Mouse (Mus musculus) embryonic facial prominence, embryonic 10.5 days (tissue): ENCODE measurements around the gene Tsx. TPM values are rescaled to one million over a fixed set of nuclear protein-coding genes. Genes with fewer than 3 reads are reported as not detected.

ENCODE experiments used
- DNase-seq: peaks from one replicate; pipeline ENCODE4 v3.0.0-alpha.2; 2017; ENCODE audit warnings: low spot score
- H3K27ac ChIP-seq: fragments of 300-500 bp; sonication (generic); replicated peaks from 2 replicates; pipeline ENCODE4 v1.5.1; 2016; ENCODE audit warnings: mild to moderate bottlenecking
- H3K27me3 ChIP-seq: fragments of 300-500 bp; sonication (generic); replicated peaks from 2 replicates; pipeline ENCODE4 v1.6.1; 2016; ENCODE audit warnings: low read depth, mild to moderate bottlenecking; ENCODE audit not compliant: poor library complexity, severe bottlenecking
- H3K36me3 ChIP-seq: fragments of 300-500 bp; sonication (generic); replicated peaks from 2 replicates; pipeline ENCODE4 v1.6.1; 2016; ENCODE audit warnings: mild to moderate bottlenecking, moderate library complexity
- H3K4me1 ChIP-seq: fragments of 300-500 bp; sonication (generic); 2 replicates; pipeline ENCODE4 v1.6.1; 2016
- H3K4me3 ChIP-seq: fragments of 300-500 bp; sonication (generic); 2 replicates; pipeline ENCODE4 v1.5.1; 2016; ENCODE audit warnings: mild to moderate bottlenecking, moderate library complexity
- H3K9me3 ChIP-seq: fragments of 300-500 bp; sonication (generic); 2 replicates; pipeline ENCODE4 v1.6.1; 2016; ENCODE audit warnings: mild to moderate bottlenecking
- WGBS: fragments of 180-500 bp; shearing (Covaris S2); methylation state at CpG from one replicate; pipeline ENCODE4 v1.1.7; 2016; 5-methylcytosine and 5-hydroxymethylcytosine counted together
- polyA plus RNA-seq: library from polyadenylated mRNA; unstranded; fragments of >200 nt; fragmentation: Nextera tagmentation; extraction: Ambion mirVana; gene quantifications from 2 replicates; pipeline ENCODE4 v1.2.1, GENCODE M21; 2016

Gene Tsx
- polyA plus RNA-seq = 0.44 TPM in 1 of 2 replicates, not detected in the other

GRCm38 (mm10) chrX:103414167-103414566, at the start of gene Tsx:
Tsx (plus strand) TSS chrX:103414467.
- Histone ChIP-seq H3K27me3 (peaks cover 91% of the 10 kb centered on the region), H3K27ac (no peak within 1 kb of the TSS), H3K9me3 (no peaks in the 10 kb centered on the region), H3K4me1 (no peaks in the 10 kb centered on the region), H3K4me3 (no peak within 1 kb of the TSS), H3K36me3 (no peaks in the 10 kb centered on the region)
- 81% methylated on average over 5 of the region's 5 CpGs for WGBS
- DNase-seq = no peak

GRCm38 (mm10) chrX:103366201-103366600, 48.1 kb upstream of the Tsx start:
- no peak for DNase-seq
- H3K27ac ChIP-seq = no peak overlapping the region
- no peaks in the 10 kb centered on the region for H3K36me3 ChIP-seq
- no peaks in the 10 kb centered on the region for H3K9me3 ChIP-seq
- H3K4me3 ChIP-seq = no peak overlapping the region
- peaks cover 83% of the 10 kb centered on the region for H3K27me3 ChIP-seq
- no peaks in the 10 kb centered on the region for H3K4me1 ChIP-seq
- WGBS = 68% methylated on average over 5 of the region's 5 CpGs

GRCm38 (mm10) chrX:103368650-103369049, 45.6 kb upstream of the Tsx start:
- no peaks in the 10 kb centered on the region for H3K9me3 ChIP-seq
- H3K4me3 ChIP-seq = no peak overlapping the region
- no peak for DNase-seq
- no peaks in the 10 kb centered on the region for H3K4me1 ChIP-seq
- 85% methylated on average over 3 of the region's 3 CpGs for WGBS
- no peak overlapping the region for H3K27ac ChIP-seq
- no peaks in the 10 kb centered on the region for H3K36me3 ChIP-seq
- H3K27me3 ChIP-seq = peaks cover 75% of the 10 kb centered on the region

GRCm38 (mm10) chrX:103371221-103371620, 43.0 kb upstream of the Tsx start:
- peaks cover 84% of the 10 kb centered on the region for H3K27me3 ChIP-seq
- no peak overlapping the region for H3K4me3 ChIP-seq
- WGBS = 75% methylated on average over 2 of the region's 2 CpGs
- no peak for DNase-seq
- H3K4me1 ChIP-seq = no peaks in the 10 kb centered on the region
- no peaks in the 10 kb centered on the region for H3K9me3 ChIP-seq
- H3K27ac ChIP-seq = no peak overlapping the region
- H3K36me3 ChIP-seq = no peaks in the 10 kb centered on the region

- WGBS = 37% methylated on average over 2 of the region's 2 CpGs
- Histone ChIP-seq H3K4me3 (no peak overlapping the region), H3K27ac (no peak overlapping the region), H3K4me1 (no peaks in the 10 kb centered on the region), H3K27me3 (peaks cover 86% of the 10 kb centered on the region), H3K9me3 (no peaks in the 10 kb centered on the region), H3K36me3 (no peaks in the 10 kb centered on the region)
- DNase-seq = no peak
Measured at GRCm38 (mm10) chrX:103371627-103372026, 42.6 kb upstream of the Tsx start.

- H3K36me3 ChIP-seq = no peaks in the 10 kb centered on the region
- no peak overlapping the region for H3K4me3 ChIP-seq
- H3K27me3 ChIP-seq = peaks cover 85% of the 10 kb centered on the region
- no peak overlapping the region for H3K27ac ChIP-seq
- H3K9me3 ChIP-seq = no peaks in the 10 kb centered on the region
- H3K4me1 ChIP-seq = no peaks in the 10 kb centered on the region
- 69% methylated on average over 5 of the region's 5 CpGs for WGBS
- peak; percentile 15 for DNase-seq
Measured at GRCm38 (mm10) chrX:103374250-103374649, 40.0 kb upstream of the Tsx start.

- H3K9me3 ChIP-seq = no peaks in the 10 kb centered on the region
- no peaks in the 10 kb centered on the region for H3K36me3 ChIP-seq
- no peaks in the 10 kb centered on the region for H3K4me1 ChIP-seq
- no peak overlapping the region for H3K27ac ChIP-seq
- 86% methylated on average over 3 of the region's 3 CpGs for WGBS
- no peak overlapping the region for H3K4me3 ChIP-seq
- no peak for DNase-seq
- peaks cover 97% of the 10 kb centered on the region for H3K27me3 ChIP-seq
Measured at GRCm38 (mm10) chrX:103384528-103384927, 29.7 kb upstream of the Tsx start.

GRCm38 (mm10) chrX:103388131-103388530, 26.1 kb upstream of the Tsx start:
- no peak overlapping the region for H3K4me3 ChIP-seq
- H3K4me1 ChIP-seq = no peaks in the 10 kb centered on the region
- peaks cover 93% of the 10 kb centered on the region for H3K27me3 ChIP-seq
- H3K9me3 ChIP-seq = no peaks in the 10 kb centered on the region
- WGBS = 87% methylated on average over 3 of the region's 3 CpGs
- H3K36me3 ChIP-seq = no peaks in the 10 kb centered on the region
- no peak overlapping the region for H3K27ac ChIP-seq
- no peak for DNase-seq

- DNase-seq = no peak
- Histone ChIP-seq H3K4me1 (no peaks in the 10 kb centered on the region), H3K36me3 (no peaks in the 10 kb centered on the region), H3K9me3 (no peaks in the 10 kb centered on the region), H3K27me3 (peaks cover 96% of the 10 kb centered on the region), H3K27ac (no peak overlapping the region), H3K4me3 (no peak overlapping the region)
- 77% methylated on average over 1 of the region's 1 CpGs for WGBS
Measured at GRCm38 (mm10) chrX:103393841-103394240, 20.4 kb upstream of the Tsx start.

- H3K4me3 ChIP-seq = 0 out of 2 replicates have a peak overlapping the region, but pooled peaks have one; percentile 26
- H3K27me3 ChIP-seq = peaks cover 79% of the 10 kb centered on the region
- H3K27ac ChIP-seq = no peak overlapping the region
- WGBS = 36% methylated on average over 13 of the region's 13 CpGs
- no peaks in the 10 kb centered on the region for H3K36me3 ChIP-seq
- no peaks in the 10 kb centered on the region for H3K4me1 ChIP-seq
- peak; percentile 31 for DNase-seq
- H3K9me3 ChIP-seq = no peaks in the 10 kb centered on the region
Measured at GRCm38 (mm10) chrX:103405021-103405420, 9.2 kb upstream of the Tsx start.

- Histone ChIP-seq H3K4me3 (no peak within 1 kb of the TSS), H3K4me1 (no peaks in the 10 kb centered on the region), H3K9me3 (no peaks in the 10 kb centered on the region), H3K27me3 (peaks cover 85% of the 10 kb centered on the region), H3K36me3 (no peaks in the 10 kb centered on the region), H3K27ac (no peak within 1 kb of the TSS)
- no peak for DNase-seq
- whole genome bisulfite sequencing = 92% methylated on average over 2 of the region's 2 CpGs
Measured at GRCm38 (mm10) chrX:103421710-103422109, 7.4 kb downstream of the Tsx start, which contains the start of gene Gm26992. Gm26992 (plus strand) TSS chrX:103422010.

GRCm38 (mm10) chrX:103427677-103428076, 13.4 kb downstream of the Tsx start:
- Histone ChIP-seq H3K4me1 (no peaks in the 10 kb centered on the region), H3K4me3 (no peak overlapping the region), H3K27ac (no peak overlapping the region), H3K9me3 (no peaks in the 10 kb centered on the region), H3K27me3 (peaks cover 78% of the 10 kb centered on the region), H3K36me3 (no peaks in the 10 kb centered on the region)
- no peak for DNase-seq
- 73% methylated on average over 7 of the region's 7 CpGs for WGBS

- WGBS = 77% methylated on average over 7 of the region's 7 CpGs
- peaks cover 84% of the 10 kb centered on the region for H3K27me3 ChIP-seq
Measured at GRCm38 (mm10) chrX:103432293-103432692, 18.0 kb downstream of the Tsx start.

GRCm38 (mm10) chrX:103438023-103438422, 23.8 kb downstream of the Tsx start:
- Histone ChIP-seq H3K27me3 (peaks cover 86% of the 10 kb centered on the region), H3K4me1 (no peaks in the 10 kb centered on the region), H3K4me3 (no peak overlapping the region), H3K27ac (no peak overlapping the region), H3K36me3 (no peaks in the 10 kb centered on the region), H3K9me3 (no peaks in the 10 kb centered on the region)
- DNase-seq = no peak
- WGBS = 20% methylated on average over 9 of the region's 9 CpGs

More at GRCm38 (mm10) chrX:103432293-103432692, 18.0 kb downstream of the Tsx start:
- no peak overlapping the region for H3K4me3 ChIP-seq
- DNase-seq = no peak
- no peak overlapping the region for H3K27ac ChIP-seq
- no peaks in the 10 kb centered on the region for H3K4me1 ChIP-seq
- H3K9me3 ChIP-seq = no peaks in the 10 kb centered on the region
- no peaks in the 10 kb centered on the region for H3K36me3 ChIP-seq
